Mouse (Mus musculus) NIH3T3 (cell line): Measurements from ENCODE around the gene Cog2.

Experiments used
- DNase-seq: peaks from one replicate; pipeline ENCODE4 v3.0.0-alpha.2; 2012; ENCODE audit warnings: low read depth

Gene Cog2

DNA sequence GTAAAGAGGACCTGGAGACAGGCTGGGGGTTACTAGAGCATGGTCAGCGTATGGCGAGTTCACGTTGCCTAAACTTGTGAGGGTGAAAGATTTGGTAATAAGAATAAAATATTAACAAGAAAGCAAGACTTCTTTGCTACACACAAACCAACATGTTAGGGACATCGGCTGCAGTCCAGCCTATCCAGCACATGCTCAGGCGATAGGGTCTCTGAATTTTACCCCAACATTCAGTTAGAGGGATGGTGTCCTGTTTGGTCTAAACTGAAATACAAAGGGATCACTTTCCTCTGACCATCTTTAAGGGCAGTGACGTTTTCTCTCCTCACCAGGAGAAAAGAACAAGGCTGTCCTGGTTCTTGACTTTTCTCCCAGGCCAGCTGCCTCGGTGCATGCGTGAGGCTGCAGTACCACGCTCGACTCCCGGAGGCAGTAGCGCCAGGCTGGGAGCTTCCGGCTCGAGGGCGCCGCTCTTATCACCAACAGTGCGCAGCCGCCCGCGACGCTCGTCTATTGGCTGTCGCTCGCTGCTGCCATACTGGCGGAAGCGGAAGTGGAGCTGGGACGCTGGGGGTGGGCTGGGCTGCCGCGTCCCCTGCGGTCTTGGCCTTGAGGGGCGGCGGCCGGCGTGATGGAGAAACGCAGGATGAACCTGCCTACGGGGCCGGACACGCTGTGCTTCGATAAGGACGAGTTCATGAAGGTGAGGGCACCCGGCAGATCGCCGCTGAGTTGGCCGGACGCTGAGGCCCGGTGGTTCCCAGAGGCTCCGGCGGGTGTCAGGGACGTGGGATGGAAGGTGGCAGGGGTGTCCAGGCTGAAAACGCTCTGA lies at the start of gene Cog2:
TSS of gene Cog2 (plus strand) at position 519 of the 832 bp plus-strand sequence.
- DNase-seq: peak; percentile 97

DNA sequence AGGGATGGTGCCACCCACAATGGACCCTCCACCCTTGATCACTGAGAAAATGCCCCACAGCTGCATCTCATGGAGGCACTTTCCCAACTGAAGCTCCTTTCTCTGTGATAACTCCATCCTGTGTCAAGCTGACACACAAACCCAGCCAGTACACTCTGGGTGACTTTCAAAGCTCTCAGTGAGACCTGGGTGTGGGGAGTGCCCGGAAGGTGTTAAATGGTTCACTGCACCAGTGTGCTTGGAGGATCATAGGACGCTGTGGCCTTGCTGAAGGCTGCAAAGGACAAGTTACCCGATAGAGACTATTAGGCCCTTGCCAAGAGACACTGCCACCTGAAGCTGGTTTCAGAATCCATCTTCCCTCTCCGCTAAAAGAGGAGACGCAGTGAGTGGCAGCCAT lies 44.9 kb upstream of the Cog2 start:
- DNase-seq: no peak

DNA sequence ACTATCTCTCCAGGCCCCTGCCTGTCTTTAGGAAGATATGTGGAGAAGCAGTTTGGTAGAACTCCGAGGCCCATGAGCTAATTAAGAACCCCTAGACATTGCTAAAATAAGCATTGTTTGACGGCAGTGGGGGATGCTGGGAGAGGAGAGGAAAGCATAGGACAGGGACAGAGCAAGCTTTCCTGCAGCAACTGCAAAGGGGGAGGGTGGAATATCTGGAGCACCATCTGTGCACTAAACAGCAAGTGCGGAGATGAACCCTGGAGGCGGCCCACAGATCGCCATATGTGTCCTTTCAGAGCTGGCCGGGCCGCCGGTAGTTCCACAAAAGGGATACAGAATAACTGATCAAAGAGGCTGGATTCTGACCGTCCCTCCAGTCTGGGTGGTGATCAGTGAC lies 43.9 kb upstream of the Cog2 start:
- DNase-seq: no peak

DNA sequence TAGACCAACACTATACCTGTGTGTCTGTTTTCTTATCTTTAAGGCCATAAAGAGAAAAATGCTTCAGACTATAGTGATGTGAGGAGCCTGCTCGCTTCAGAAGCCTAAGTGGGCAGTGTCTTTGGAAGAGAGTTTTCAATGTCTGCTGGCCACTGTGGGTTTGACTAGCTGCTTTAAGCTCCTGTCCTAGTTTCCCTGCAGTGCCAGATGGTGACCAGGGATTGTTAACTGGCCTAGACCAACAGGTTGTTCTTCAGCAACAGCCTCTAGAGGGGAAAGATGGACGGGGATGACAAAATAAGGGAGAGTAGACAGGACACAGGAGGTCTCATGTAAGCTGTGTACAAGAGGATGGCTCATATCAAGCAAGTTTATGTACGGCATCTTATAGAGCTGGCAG lies 41.3 kb upstream of the Cog2 start:
- DNase-seq: no peak

DNA sequence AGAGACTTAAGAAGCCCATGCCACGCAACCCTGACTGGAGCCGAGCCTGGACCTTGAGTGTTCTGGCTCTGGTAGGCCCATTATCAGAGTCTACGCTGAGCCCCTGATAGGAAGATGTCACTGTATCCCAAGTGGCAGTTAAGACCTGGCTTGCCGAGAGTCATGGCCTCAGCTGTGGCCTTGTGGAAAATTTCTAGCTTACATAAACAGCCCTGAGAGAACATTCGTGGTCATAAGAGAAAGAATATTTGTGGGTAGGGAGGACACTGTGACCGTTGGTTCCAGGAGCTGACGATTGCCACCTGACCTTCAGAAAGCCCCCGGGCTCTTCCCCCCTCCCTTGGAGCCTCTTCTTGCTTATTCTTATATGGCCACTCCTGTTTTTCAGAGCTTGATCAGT lies 40.2 kb upstream of the Cog2 start:
- DNase-seq: no peak

DNA sequence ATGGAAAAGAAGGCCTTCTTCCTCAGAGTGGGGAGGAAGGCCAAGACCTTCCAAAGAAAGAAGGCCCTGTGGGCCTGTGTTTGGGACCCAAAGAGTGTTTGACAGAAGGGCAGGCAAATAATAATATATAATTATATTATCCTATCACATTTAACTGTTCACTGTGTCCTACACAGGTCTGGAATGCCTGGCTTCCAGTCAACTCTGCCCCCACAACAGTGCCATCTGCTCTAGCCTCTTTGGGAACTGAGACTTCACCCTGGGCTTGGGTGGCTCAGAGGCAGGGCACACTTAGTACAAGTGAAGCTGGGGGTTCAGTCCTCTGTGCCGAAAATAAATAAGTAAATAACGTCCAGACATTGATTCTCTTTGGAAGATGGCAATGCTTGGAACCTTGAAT lies 37.8 kb upstream of the Cog2 start:
- DNase-seq: no peak

DNA sequence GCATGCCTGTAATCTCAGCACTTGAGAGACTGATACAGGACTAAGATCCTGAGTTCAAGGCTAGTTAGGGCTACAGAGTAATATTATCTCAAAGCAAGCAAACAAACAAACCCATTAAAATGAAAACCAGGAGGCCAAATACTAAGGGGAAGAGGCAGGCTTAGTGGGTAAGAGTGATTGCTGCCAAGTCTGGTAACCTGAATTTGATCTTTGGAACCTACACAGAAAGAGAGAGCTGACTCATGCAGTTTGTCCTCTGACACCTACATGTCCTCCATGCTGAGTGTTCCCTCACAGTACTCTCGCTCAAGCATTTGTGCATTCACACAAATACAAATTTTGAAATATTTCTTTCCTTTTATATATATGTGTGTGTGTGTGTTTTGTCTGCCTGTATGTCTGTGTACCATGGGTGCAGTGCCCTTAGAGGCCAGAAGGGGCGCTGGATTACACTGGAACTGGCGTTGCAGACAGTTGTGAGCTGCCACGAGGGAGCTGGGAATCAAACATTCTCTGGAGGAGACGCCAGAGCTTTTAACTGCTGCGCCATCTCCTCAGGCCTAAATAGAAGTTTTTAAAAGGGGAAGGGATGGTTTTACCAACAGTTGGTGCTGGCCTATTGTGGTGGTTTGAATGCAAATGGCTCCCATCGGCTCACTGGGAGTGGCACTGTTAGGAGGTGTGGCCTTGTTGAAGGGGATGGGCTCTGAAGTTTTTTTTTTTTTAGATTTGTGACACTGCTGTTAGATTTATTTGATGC lies 37.0 kb upstream of the Cog2 start:
- peak; percentile 14 for DNase-seq

DNA sequence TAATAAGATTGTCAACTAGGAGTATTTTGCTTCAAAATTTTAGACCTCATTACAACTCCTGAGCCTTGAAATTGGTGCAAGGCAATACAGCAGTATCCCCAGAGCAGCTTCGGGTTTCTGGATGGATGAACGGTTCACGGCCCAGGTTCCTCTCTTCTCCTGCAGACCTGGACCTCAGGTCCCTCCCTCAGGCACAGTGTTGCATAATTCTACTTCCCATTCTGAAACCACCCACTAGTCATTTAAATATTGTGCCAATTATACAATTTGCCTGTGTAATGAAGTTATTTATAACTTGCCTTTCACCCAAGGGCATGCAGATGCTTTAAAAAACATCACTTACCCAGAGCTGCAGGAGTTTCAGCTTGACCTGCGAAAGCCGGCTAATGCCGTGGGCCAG lies 31.3 kb upstream of the Cog2 start:
- no peak for DNase-seq

DNA sequence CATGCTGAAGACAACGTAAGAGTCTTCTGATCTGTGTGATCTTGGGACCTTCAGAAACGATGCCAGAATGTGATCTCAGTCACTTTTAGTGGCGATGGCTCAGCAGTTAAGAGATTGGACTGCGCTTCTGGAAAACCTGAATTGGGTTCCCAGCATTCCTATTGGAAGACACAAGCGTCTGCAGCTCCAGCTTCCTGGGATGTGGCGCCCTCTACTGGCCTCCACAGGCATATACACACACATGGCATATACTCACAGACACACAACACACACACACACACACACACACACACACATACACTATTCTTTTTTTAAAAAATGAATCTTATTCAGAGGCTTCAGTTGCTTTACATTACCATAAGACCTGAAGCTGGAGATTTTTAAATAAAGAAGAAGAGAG lies 30.8 kb upstream of the Cog2 start:
- no peak for DNase-seq

DNA sequence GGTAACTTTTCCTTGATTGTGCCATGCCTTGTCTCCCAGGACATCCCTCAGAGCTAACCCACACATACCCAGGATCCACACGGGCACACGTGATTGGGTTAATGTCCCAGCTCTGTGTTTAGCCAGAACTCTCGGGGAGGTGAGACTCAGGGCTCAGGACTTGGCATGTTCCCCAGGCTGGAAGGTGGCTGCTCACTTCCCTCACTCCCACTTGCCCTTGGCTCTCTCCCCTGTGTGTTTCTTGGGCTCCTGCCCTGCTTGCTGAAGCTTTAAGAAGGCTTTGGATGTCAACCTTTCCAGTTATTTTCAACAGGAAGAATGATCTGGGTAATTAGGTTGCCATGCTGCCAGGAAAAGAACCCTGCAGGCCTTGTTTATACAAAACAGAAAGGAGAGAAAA lies 26.2 kb upstream of the Cog2 start:
- DNase-seq: peak; percentile 58

DNA sequence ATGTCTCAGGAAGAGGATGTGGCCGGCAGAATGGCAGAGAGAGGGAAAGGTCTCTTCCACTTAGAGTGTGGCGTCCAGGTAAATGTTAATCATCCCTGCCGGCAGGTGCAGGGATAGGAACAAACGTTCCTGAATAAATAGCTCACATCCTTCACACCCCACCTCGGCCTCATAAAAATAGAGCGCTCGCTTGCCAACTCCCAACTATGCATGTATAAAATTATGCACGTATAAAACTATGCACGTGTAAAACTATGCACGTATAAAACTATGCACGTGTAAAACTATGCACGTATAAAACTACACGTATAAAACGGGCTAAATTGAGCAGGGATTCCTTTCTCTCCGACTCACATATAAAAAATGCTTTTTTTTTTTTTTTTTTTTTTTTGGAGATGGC lies 25.6 kb upstream of the Cog2 start:
- no peak for DNase-seq

DNA sequence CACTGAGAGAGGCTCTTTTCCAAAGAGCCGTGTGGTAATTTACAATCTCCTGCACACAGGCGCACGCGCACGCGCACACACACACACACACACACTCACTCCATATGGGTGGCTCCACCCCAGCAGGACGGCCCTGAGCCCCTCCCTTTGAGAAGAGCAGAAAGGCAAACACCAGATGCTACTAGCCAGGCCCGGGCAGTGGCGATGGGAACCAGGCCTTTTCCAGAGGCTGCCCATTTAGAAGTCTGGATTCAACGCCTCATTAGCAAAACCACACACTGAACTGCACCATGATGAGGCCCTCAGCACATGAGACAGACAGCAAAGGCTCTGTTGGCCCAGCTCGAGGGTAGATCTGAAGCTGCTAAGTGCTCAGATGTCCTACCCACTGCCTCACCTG lies 24.9 kb upstream of the Cog2 start:
- peak; percentile 58 for DNase-seq

DNA sequence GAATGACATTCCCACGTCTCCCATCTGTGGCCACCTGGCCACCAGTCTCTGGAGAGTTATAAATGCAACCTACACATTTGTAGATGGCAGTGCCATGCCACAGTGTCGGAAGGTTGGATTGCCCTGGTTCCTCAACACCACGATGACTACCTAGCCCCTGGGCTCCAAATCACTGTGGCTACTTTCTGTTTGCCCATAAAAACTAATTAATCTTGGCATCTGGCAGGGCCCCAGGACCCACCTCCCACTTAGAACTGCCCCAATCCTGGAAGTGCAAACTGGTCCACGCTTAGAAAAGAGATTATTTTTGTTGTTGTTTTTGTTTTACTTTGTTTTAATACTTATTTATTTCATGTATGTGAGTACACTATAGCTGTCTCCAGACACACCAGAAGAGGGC lies 24.3 kb upstream of the Cog2 start:
- no peak for DNase-seq

DNA sequence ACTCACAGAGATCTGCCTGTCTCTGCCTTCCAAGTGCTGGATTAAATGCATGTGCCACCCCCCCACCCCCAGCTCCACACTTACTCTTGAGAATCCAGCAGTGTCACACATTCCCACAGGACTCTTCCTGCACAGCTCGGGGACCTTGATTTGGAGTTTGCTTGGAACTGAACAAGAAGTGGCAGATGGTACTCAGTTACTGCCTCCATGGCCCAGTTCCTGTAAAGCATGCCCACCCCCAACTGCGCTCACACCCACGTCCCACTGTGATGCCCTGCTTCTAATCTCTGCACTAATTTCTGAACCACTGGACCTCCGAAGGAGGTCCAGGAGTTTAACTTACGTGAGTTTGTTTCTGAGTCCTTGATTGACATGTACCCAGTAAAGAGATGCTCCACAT lies 23.7 kb upstream of the Cog2 start:
- DNase-seq: no peak

DNA sequence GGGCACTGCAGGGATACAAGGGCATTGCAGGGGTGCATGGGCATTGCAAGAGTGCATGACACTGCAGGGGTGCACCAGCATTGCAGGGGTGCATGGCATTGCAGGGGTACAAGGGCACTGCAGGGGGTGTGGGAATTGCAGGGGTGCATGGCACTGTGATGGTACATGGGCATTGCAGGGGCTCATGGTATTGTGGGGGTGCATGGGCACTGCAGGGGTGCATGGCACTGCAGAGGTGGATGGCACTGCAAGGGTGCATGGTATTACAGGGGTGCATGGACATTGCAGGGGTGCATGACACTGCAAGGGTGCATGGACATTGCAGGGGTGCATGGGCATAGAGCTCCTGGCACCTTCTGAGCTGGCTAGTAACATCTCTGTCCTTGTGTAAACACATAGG lies 22.2 kb upstream of the Cog2 start:
- DNase-seq: no peak

DNA sequence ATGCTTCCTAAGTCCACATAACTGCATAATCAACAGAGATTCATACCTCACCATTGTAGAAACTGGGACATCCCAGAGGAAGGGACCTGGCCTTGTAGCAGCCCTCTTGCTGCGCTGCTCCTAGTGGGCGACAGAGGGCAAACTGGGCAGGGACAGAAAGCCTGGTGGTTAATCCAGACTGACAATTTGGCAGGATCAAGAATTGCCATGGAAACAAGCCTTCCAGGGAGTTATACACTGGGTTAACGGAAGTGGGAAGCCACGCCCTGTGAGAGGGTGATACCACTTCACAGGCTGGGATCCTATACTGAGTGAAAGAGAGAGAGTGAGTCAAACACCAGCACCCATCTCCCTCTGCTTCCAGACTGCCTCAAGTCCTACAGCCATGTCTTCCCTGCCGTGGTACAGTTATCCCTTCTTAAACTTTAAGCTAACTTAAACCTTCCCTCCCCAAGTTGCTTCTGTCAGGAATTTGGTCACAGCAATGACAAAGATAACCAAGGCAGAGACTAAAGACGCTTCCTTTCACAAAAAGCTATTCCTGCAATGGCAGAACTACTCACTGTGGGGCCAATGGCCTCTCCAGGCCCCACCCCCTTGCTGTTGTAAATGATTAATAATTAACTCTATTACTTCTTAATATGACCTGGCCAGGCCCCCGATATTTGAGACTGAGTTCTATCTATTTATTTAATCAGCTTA lies 21.2 kb upstream of the Cog2 start:
- peak; percentile 20 for DNase-seq

DNA sequence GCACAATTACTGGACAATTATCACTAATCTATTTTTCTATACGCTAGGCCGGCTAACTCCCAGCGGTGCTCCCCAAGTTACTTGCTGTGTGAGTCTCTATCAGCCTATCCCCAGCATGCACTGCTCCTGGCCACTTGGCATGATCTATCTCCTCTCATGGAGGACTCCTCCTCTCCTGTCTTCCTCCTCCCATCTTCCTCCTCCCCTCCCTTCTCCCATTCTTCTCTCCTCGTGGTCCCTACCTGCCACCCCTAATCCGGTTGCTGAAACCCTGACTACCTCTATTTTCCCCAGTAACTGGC lies 20.7 kb upstream of the Cog2 start:
- DNase-seq: no peak

DNA sequence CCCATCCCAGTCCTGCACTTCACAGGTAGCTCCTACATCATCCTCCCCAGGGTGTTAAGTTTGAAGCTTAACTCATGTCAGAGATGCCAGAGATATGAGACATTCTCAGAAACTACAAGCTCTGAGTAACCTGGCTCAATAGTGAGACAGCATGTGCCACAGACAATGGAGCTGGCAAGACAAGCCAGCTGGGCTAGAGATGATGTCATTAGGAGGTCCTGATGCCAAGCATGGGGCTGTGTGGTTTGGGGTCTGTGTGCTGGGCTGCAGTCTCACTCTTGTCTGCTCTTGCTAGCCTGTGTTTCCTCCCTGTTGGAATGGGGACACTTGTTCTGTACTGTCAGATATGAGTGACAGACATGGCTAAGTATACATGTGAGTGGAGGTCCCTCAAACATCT lies 14.9 kb upstream of the Cog2 start:
- DNase-seq: no peak

DNA sequence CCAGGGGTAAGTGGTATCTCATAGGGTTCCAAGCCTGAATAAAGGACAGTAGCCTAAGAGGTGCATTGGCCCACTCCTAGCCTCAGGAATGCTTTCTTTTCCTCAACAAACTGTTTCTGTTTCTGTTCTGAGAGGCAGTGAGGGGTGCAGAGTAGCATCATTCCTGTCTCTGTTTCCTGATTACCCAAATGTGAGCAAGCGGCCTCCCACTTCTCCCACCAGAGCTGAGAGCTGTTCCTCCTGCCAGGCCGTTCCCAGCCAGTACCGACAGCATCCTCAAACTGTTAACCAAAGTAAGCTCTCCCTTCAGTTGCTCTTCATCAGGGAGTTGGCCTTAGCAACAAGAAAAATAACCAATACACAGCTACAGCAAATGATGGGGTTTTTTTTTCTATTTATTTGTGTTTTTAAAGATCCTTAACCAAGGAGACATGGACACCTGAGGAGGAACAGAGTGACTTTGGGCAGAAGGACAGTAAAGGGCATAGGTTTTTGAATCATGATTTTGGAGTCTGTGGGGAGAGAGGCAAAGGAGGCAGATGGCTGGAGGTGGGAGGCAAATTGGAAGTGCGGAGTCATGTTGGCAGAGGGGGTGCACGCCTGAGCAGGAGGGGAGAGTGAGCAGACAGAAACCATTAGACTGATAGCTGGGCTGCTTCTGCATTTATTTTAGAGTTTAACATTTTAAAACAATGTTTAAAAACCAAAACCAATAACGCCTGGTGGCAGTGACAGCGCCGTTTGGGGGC lies 12.8 kb upstream of the Cog2 start:
- DNase-seq: no peak

DNA sequence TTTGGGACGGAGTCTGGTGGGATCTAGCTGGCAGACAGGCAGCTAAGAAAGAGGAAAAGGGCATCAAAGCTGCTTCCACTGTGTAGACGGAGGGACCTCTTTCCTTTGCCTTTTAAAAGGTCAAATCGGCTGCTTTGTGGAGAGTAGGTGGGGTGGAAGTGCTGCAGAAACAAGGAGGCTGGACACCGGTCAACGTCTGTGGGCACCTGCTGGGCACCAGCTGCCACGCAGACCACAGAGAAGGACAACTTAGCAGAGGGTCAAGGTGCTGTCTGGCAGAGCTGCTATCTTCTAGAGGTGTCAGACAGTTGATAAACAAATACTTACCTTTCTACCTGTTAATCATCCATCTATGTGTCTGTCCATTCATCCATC lies 12.3 kb upstream of the Cog2 start:
- DNase-seq: no peak

DNA sequence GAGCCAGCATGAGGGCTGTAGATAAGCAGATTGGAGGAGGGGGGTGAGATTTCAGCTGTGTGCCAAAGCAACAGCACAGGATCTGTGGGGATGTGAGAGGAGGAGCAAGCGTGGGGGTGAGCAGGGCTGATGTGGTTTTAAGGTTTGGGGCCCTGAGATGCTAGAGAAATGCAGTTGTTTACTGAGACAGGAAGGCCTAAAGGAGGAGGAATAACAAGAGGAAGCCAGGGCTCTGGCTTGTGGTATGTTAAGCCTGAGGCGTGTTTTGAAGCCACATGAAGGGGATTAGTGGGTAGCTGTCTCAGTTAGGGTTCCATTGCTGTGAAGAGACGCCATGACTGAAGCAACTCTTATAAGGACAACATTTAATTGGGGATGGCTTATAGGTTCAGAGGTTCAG lies 11.4 kb upstream of the Cog2 start:
- no peak for DNase-seq

DNA sequence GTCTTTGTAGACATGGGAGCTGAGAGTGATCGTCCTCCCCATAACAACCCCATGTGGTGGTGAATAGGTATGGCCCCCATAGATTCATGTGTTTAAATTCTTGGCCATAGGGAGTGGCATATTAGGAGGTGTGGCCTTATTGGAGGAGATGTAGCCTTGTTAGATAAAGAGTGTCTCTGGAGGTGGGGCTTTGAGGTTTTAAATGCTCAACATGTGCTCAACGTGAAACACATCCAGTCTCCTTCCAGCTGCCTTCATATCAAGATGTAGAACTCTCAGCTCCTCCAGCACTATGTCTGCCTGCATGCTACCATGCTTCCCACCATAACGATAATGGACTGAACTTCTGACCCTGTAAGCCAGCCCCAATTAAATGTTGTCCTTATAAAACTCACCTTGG lies 4.5 kb upstream of the Cog2 start:
- DNase-seq: no peak

DNA sequence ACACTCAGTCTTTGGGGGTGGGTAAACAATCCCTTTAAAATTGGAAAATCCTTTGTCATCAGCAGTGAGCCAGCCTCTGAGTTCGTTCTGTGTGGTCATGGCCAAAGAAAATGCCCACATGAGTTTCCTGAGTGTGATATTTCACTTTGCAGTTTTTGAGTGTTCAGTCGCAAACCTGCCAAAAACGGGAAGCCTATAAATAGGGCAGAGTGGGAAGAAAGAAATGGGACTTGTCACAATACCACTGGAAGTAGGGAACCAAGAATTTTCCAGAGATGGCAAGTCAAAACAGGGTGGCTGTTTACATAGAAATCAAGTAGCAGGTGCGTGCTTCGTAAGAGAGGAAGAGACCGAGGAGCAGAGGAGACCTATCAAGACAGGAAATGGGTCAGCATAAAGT lies 4.0 kb upstream of the Cog2 start:
- DNase-seq: no peak
